Mouse (Mus musculus): ENCODE data around the gene Cntn5. TPM values are rescaled to one million over a fixed set of nuclear protein-coding genes. Genes with fewer than 3 reads are reported as not detected.

Gene Cntn5
- polyA plus RNA-seq, 1 experiment = 1.6 TPM

- no peak for DNase-seq
- no peak overlapping the region for H3K27ac ChIP-seq (ENCODE audit: insufficient read depth, low read length)
- 49% methylated on average over 1 of the region's 1 CpGs for WGBS
- H3K27me3 ChIP-seq (ENCODE audit: control insufficient read depth, insufficient read depth, low read length) = no peaks in the 10 kb centered on the region
- no peaks in the 10 kb centered on the region for H3K4me1 ChIP-seq (ENCODE audit: control insufficient read depth, insufficient read depth, low read length)
- no peak overlapping the region for H3K4me3 ChIP-seq (replicated peaks; ENCODE audit: insufficient read depth, low read depth, low read length)
- TF ChIP-seq POLR2A (IDR thresholded peaks at IDR 0.05; ENCODE audit: borderline replicate concordance, insufficient read depth, low read length) = no peak
- TF ChIP-seq CTCF (IDR thresholded peaks at IDR 0.05; ENCODE audit: borderline replicate concordance, insufficient read depth, low read depth, low read length) = no peak
These were observed 788.0 kb downstream of the Cntn5 start for GRCm38 (mm10) chr9:10116581-10116980.

- TF ChIP-seq CTCF (IDR thresholded peaks at IDR 0.05; ENCODE audit: borderline replicate concordance, insufficient read depth, low read depth, low read length) (no peak), POLR2A (IDR thresholded peaks at IDR 0.05; ENCODE audit: borderline replicate concordance, insufficient read depth, low read length) (no peak)
- WGBS = 86% methylated on average over 1 of the region's 1 CpGs
- H3K27me3 ChIP-seq (ENCODE audit: control insufficient read depth, insufficient read depth, low read length) = no peaks in the 10 kb centered on the region
- H3K4me3 ChIP-seq (replicated peaks; ENCODE audit: insufficient read depth, low read depth, low read length) = no peak overlapping the region
- DNase-seq = no peak
- no peaks in the 10 kb centered on the region for H3K4me1 ChIP-seq (ENCODE audit: control insufficient read depth, insufficient read depth, low read length)
- H3K27ac ChIP-seq (ENCODE audit: insufficient read depth, low read length) = no peak overlapping the region
These were observed 795.4 kb downstream of the Cntn5 start for GRCm38 (mm10) chr9:10109156-10109555.

- H3K27me3 ChIP-seq (ENCODE audit: control insufficient read depth, insufficient read depth, low read length) = no peaks in the 10 kb centered on the region
- H3K4me3 ChIP-seq (replicated peaks; ENCODE audit: insufficient read depth, low read depth, low read length) = no peak overlapping the region
- H3K4me1 ChIP-seq (ENCODE audit: control insufficient read depth, insufficient read depth, low read length) = no peaks in the 10 kb centered on the region
- WGBS = 39% methylated on average over 4 of the region's 4 CpGs
- no peak for TF ChIP-seq CTCF (IDR thresholded peaks at IDR 0.05; ENCODE audit: borderline replicate concordance, insufficient read depth, low read depth, low read length)
- no peak for TF ChIP-seq POLR2A (IDR thresholded peaks at IDR 0.05; ENCODE audit: borderline replicate concordance, insufficient read depth, low read length)
- no peak for DNase-seq
- no peak overlapping the region for H3K27ac ChIP-seq (ENCODE audit: insufficient read depth, low read length)
These were observed 796.7 kb downstream of the Cntn5 start for GRCm38 (mm10) chr9:10107861-10108260.

GRCm38 (mm10) chr9:10101812-10102440, 802.6 kb downstream of the Cntn5 start:
- Histone ChIP-seq H3K4me3 (replicated peaks; ENCODE audit: insufficient read depth, low read depth, low read length) (no peak overlapping the region), H3K27me3 (ENCODE audit: control insufficient read depth, insufficient read depth, low read length) (no peaks in the 10 kb centered on the region), H3K4me1 (ENCODE audit: control insufficient read depth, insufficient read depth, low read length) (no peaks in the 10 kb centered on the region), H3K27ac (ENCODE audit: insufficient read depth, low read length) (no peak overlapping the region)
- no peak for DNase-seq
- TF ChIP-seq POLR2A (IDR thresholded peaks at IDR 0.05; ENCODE audit: borderline replicate concordance, insufficient read depth, low read length) = no peak
- TF ChIP-seq CTCF (IDR thresholded peaks at IDR 0.05; ENCODE audit: borderline replicate concordance, insufficient read depth, low read depth, low read length) = no peak
- WGBS = 84% methylated on average over 5 of the region's 5 CpGs

- H3K27me3 ChIP-seq (ENCODE audit: control insufficient read depth, insufficient read depth, low read length) = no peaks in the 10 kb centered on the region; the same call in 1 of the 2 replicates
- H3K27ac ChIP-seq (ENCODE audit: insufficient read depth, low read length) = no peak overlapping the region
- H3K4me1 ChIP-seq (ENCODE audit: control insufficient read depth, insufficient read depth, low read length) = no peaks in the 10 kb centered on the region
- no peak for DNase-seq
- TF ChIP-seq POLR2A (IDR thresholded peaks at IDR 0.05; ENCODE audit: borderline replicate concordance, insufficient read depth, low read length) (no peak), CTCF (IDR thresholded peaks at IDR 0.05; ENCODE audit: borderline replicate concordance, insufficient read depth, low read depth, low read length) (no peak)
- H3K4me3 ChIP-seq (replicated peaks; ENCODE audit: insufficient read depth, low read depth, low read length) = no peak overlapping the region
These were observed 828.3 kb downstream of the Cntn5 start for GRCm38 (mm10) chr9:10076282-10076681.

- no peak overlapping the region for H3K4me3 ChIP-seq (replicated peaks; ENCODE audit: insufficient read depth, low read depth, low read length)
- H3K4me1 ChIP-seq (ENCODE audit: control insufficient read depth, insufficient read depth, low read length) = no peaks in the 10 kb centered on the region
- WGBS = 14% methylated on average over 4 of the region's 4 CpGs
- no peaks in the 10 kb centered on the region for H3K27me3 ChIP-seq (ENCODE audit: control insufficient read depth, insufficient read depth, low read length)
- DNase-seq = no peak
- TF ChIP-seq CTCF (IDR thresholded peaks at IDR 0.05; ENCODE audit: borderline replicate concordance, insufficient read depth, low read depth, low read length) (no peak), POLR2A (IDR thresholded peaks at IDR 0.05; ENCODE audit: borderline replicate concordance, insufficient read depth, low read length) (no peak)
- no peak overlapping the region for H3K27ac ChIP-seq (ENCODE audit: insufficient read depth, low read length)
These were observed 831.2 kb downstream of the Cntn5 start for GRCm38 (mm10) chr9:10073401-10073800.

- TF ChIP-seq CTCF (IDR thresholded peaks at IDR 0.05; ENCODE audit: borderline replicate concordance, insufficient read depth, low read depth, low read length) (no peak), POLR2A (IDR thresholded peaks at IDR 0.05; ENCODE audit: borderline replicate concordance, insufficient read depth, low read length) (no peak)
- Histone ChIP-seq H3K4me3 (replicated peaks; ENCODE audit: insufficient read depth, low read depth, low read length) (no peak overlapping the region), H3K27ac (ENCODE audit: insufficient read depth, low read length) (no peak overlapping the region), H3K27me3 (ENCODE audit: control insufficient read depth, insufficient read depth, low read length) (no peaks in the 10 kb centered on the region), H3K4me1 (ENCODE audit: control insufficient read depth, insufficient read depth, low read length) (no peaks in the 10 kb centered on the region)
- WGBS = 17% methylated on average over 5 of the region's 5 CpGs
- DNase-seq = no peak
These were observed 831.7 kb downstream of the Cntn5 start for GRCm38 (mm10) chr9:10072860-10073259.

GRCm38 (mm10) chr9:10071271-10071670, 833.3 kb downstream of the Cntn5 start:
- no peak overlapping the region for H3K27ac ChIP-seq (ENCODE audit: insufficient read depth, low read length)
- no peaks in the 10 kb centered on the region for H3K4me1 ChIP-seq (ENCODE audit: control insufficient read depth, insufficient read depth, low read length)
- DNase-seq = no peak
- TF ChIP-seq CTCF (IDR thresholded peaks at IDR 0.05; ENCODE audit: borderline replicate concordance, insufficient read depth, low read depth, low read length) (no peak), POLR2A (IDR thresholded peaks at IDR 0.05; ENCODE audit: borderline replicate concordance, insufficient read depth, low read length) (no peak)
- H3K27me3 ChIP-seq (ENCODE audit: control insufficient read depth, insufficient read depth, low read length) = no peaks in the 10 kb centered on the region
- WGBS = 78% methylated on average over 2 of the region's 2 CpGs
- H3K4me3 ChIP-seq (replicated peaks; ENCODE audit: insufficient read depth, low read depth, low read length) = no peak overlapping the region

Measured in cerebellum, adult 2 months (tissue).